Mouse (Mus musculus) lung, postnatal 25 days (tissue): ENCODE measurements around the gene Slc9b1.
A peak's percentile ranks its signal among the peaks of the same experiment; 100 is the strongest.

ENCODE experiments used
- DNase-seq: peaks from one replicate; pipeline ENCODE4 v3.0.0; 2022; ENCODE audit warnings: low spot score

Gene Slc9b1

GRCm38 (mm10) chr3:135347739-135348264, at the start of gene Slc9b1:
Gene Slc9b1 (plus strand): TSS chr3:135348029.
- DNase-seq: peak; percentile 13

GRCm38 (mm10) chr3:135298560-135298959, 49.3 kb upstream of the Slc9b1 start:
- peak; percentile 8 for DNase-seq

- DNase-seq: no peak
Measured at GRCm38 (mm10) chr3:135300081-135300480, 47.7 kb upstream of the Slc9b1 start.

- DNase-seq: no peak
Measured at GRCm38 (mm10) chr3:135304060-135304459, 43.8 kb upstream of the Slc9b1 start.

GRCm38 (mm10) chr3:135304566-135304965, 43.3 kb upstream of the Slc9b1 start:
- DNase-seq: no peak

- DNase-seq: peak; percentile 48
Measured at GRCm38 (mm10) chr3:135307411-135308259, 40.2 kb upstream of the Slc9b1 start, which contains the start of gene Slc9b2. Gene Slc9b2 (plus strand): TSS chr3:135307700.

- no peak for DNase-seq
Measured at GRCm38 (mm10) chr3:135312916-135313491, 34.8 kb upstream of the Slc9b1 start.

GRCm38 (mm10) chr3:135313727-135314126, 34.1 kb upstream of the Slc9b1 start:
- no peak for DNase-seq

GRCm38 (mm10) chr3:135314811-135315210, 33.0 kb upstream of the Slc9b1 start:
- DNase-seq: no peak

- no peak for DNase-seq
Measured at GRCm38 (mm10) chr3:135315720-135316425, 32.0 kb upstream of the Slc9b1 start.

GRCm38 (mm10) chr3:135318331-135318730, 29.5 kb upstream of the Slc9b1 start:
- no peak for DNase-seq

- DNase-seq: no peak
Measured at GRCm38 (mm10) chr3:135324354-135324753, 23.5 kb upstream of the Slc9b1 start.

- DNase-seq: peak; percentile 14
Measured at GRCm38 (mm10) chr3:135327176-135327575, 20.7 kb upstream of the Slc9b1 start.

- no peak for DNase-seq
Measured at GRCm38 (mm10) chr3:135327601-135328000, 20.2 kb upstream of the Slc9b1 start.

- peak; percentile 55 for DNase-seq
Measured at GRCm38 (mm10) chr3:135328560-135328959, 19.3 kb upstream of the Slc9b1 start.

- no peak for DNase-seq
Measured at GRCm38 (mm10) chr3:135332691-135333090, 15.1 kb upstream of the Slc9b1 start.

- DNase-seq: no peak
Measured at GRCm38 (mm10) chr3:135333763-135334162, 14.1 kb upstream of the Slc9b1 start.

GRCm38 (mm10) chr3:135349022-135349421, 1.2 kb downstream of the Slc9b1 start:
- no peak for DNase-seq

- DNase-seq: no peak
Measured at GRCm38 (mm10) chr3:135351857-135352256, 4.0 kb downstream of the Slc9b1 start.

- no peak for DNase-seq
Measured at GRCm38 (mm10) chr3:135357394-135357793, 9.6 kb downstream of the Slc9b1 start.

- DNase-seq: no peak
Measured at GRCm38 (mm10) chr3:135375836-135376235, 28.0 kb downstream of the Slc9b1 start.

GRCm38 (mm10) chr3:135377445-135377844, 29.6 kb downstream of the Slc9b1 start:
- no peak for DNase-seq
